Mouse (Mus musculus) MEL (cell line): ENCODE measurements around the gene B4galt1. TPM values are rescaled to one million over a fixed set of nuclear protein-coding genes. Genes with fewer than 3 reads are reported as not detected.

Experiments used
- DNase-seq: peaks from one replicate; pipeline ENCODE4 v3.0.0; 2011; ENCODE audit warnings: low read depth, low spot score
- H3K27ac ChIP-seq: 2 replicates; pipeline ENCODE4 v1.5.1; 2012; ENCODE audit warnings: low read depth, mild to moderate bottlenecking, control low read depth, low read length, moderate library complexity; ENCODE audit not compliant: control insufficient read depth
- H3K27me3 ChIP-seq, 2 experiments: fragments of 150-350 bp in 1 of 2; sonication (generic) in 1 of 2; 2 replicates each; pipeline ENCODE4 v1.6.1; 2012; ENCODE audit warnings: low read length in 2 of 2, mild to moderate bottlenecking in 2 of 2, improper control_type of control experiment in 1 of 2, moderate library complexity in 1 of 2; ENCODE audit not compliant: insufficient read depth in 2 of 2, control insufficient read depth in 1 of 2
- H3K36me3 ChIP-seq, 2 experiments: 2 replicates each; pipeline ENCODE4 v1.6.1; 2012 to 2014; ENCODE audit warnings: low read length in 2 of 2, improper control_type of control experiment in 1 of 2, inconsistent platforms in 1 of 2, mild to moderate bottlenecking in 1 of 2; ENCODE audit not compliant: insufficient read depth in 2 of 2, control insufficient read depth in 1 of 2
- H3K4me1 ChIP-seq, 2 experiments: fragments of 150-350 bp in 1 of 2; sonication (generic) in 1 of 2; 2 replicates each; pipeline ENCODE4 v1.6.1; 2012; ENCODE audit warnings: low read length in 2 of 2, improper control_type of control experiment in 1 of 2, mild to moderate bottlenecking in 1 of 2; ENCODE audit not compliant: insufficient read depth in 2 of 2, control insufficient read depth in 1 of 2
- H3K4me3 ChIP-seq, 2 experiments: fragments of 150-350 bp in 1 of 2; sonication (generic) in 1 of 2; 2 replicates each; pipeline ENCODE4 v1.5.1; 2012; ENCODE audit warnings: low read depth in 2 of 2, low read length in 2 of 2, mild to moderate bottlenecking in 2 of 2, moderate library complexity in 2 of 2, control low read depth in 1 of 2, improper control_type of control experiment in 1 of 2; ENCODE audit not compliant: control insufficient read depth in 1 of 2, insufficient read depth in 1 of 2
- H3K79me2 ChIP-seq: 2 replicates; pipeline ENCODE4 v1.6.1; 2012; ENCODE audit warnings: mild to moderate bottlenecking, low read length, moderate library complexity; ENCODE audit not compliant: control insufficient read depth, poor library complexity, insufficient read depth
- H3K9ac ChIP-seq: 2 replicates; pipeline ENCODE4 v1.6.1; 2012; ENCODE audit warnings: low read depth, mild to moderate bottlenecking, control low read depth, low read length, moderate library complexity; ENCODE audit not compliant: control insufficient read depth, poor library complexity, severe bottlenecking
- H3K9me3 ChIP-seq: fragments of 150-350 bp; sonication (generic); replicated peaks from 2 replicates; pipeline ENCODE4 v1.6.1; 2012; ENCODE audit warnings: mild to moderate bottlenecking, low read length, improper control_type of control experiment, moderate library complexity; ENCODE audit not compliant: insufficient read depth
- CHD1 ChIP-seq: IDR thresholded peaks from 2 replicates; pipeline ENCODE4 v1.6.1; 2012; ENCODE audit warnings: low read depth, mild to moderate bottlenecking, inconsistent platforms, low read length, improper control_type of control experiment
- CHD2 ChIP-seq: IDR thresholded peaks from 2 replicates; pipeline ENCODE4 v1.6.1; 2011; ENCODE audit warnings: low read length, improper control_type of control experiment
- CTCF ChIP-seq, 3 experiments: IDR thresholded peaks in 2 of 3; conservative IDR thresholded peaks in 1 of 3; 2 replicates each; pipeline ENCODE4 v1.5.1; 2011 to 2012; ENCODE audit warnings: low read length in 3 of 3, low read depth in 2 of 3, mild to moderate bottlenecking in 2 of 3, improper control_type of control experiment in 1 of 3, inconsistent platforms in 1 of 3, mixed read lengths in 1 of 3, moderate library complexity in 1 of 3; ENCODE audit not compliant: control insufficient read depth in 1 of 3, insufficient read depth in 1 of 3, poor library complexity in 1 of 3, severe bottlenecking in 1 of 3
- E2F4 ChIP-seq: IDR thresholded peaks from 2 replicates; pipeline ENCODE4 v1.6.1; 2011; ENCODE audit warnings: low read depth, low read length, improper control_type of control experiment, borderline replicate concordance
- ELF1 ChIP-seq: IDR thresholded peaks from 2 replicates; pipeline ENCODE4 v1.6.1; 2014; ENCODE audit warnings: low read depth, mild to moderate bottlenecking, inconsistent platforms, low read length, improper control_type of control experiment, moderate library complexity
- EP300 ChIP-seq, 2 experiments: IDR thresholded peaks; 2 replicates each; pipeline ENCODE4 v1.6.1; 2011; ENCODE audit warnings: improper control_type of control experiment in 2 of 2, low read length in 2 of 2, low read depth in 1 of 2, mild to moderate bottlenecking in 1 of 2
- ETS1 ChIP-seq: IDR thresholded peaks from 2 replicates; pipeline ENCODE4 v1.6.1; 2012; ENCODE audit warnings: low read depth, mild to moderate bottlenecking, inconsistent platforms, low read length, improper control_type of control experiment, moderate library complexity
- GABPA ChIP-seq: IDR thresholded peaks from 2 replicates; pipeline ENCODE4 v1.6.1; 2012; ENCODE audit warnings: low read depth, mild to moderate bottlenecking, inconsistent platforms, low read length, improper control_type of control experiment, moderate library complexity
- GATA1 ChIP-seq: IDR thresholded peaks from 2 replicates; pipeline ENCODE4 v1.6.1; 2011; ENCODE audit warnings: low read depth, low read length, improper control_type of control experiment
- JUND ChIP-seq: IDR thresholded peaks from 2 replicates; pipeline ENCODE4 v1.6.1; 2011; ENCODE audit warnings: low read depth, mild to moderate bottlenecking, improper control_type of control experiment, low read length
- MAFK ChIP-seq: IDR thresholded peaks from 2 replicates; pipeline ENCODE4 v1.6.1; 2011; ENCODE audit warnings: low read depth, mild to moderate bottlenecking, low read length, improper control_type of control experiment, borderline replicate concordance
- MAZ ChIP-seq: IDR thresholded peaks from 2 replicates; pipeline ENCODE4 v1.6.1; 2012; ENCODE audit warnings: low read depth, mild to moderate bottlenecking, inconsistent platforms, low read length, improper control_type of control experiment
- MEF2A ChIP-seq: IDR thresholded peaks from 2 replicates; pipeline ENCODE4 v1.6.1; 2014; ENCODE audit warnings: low read depth, mild to moderate bottlenecking, inconsistent platforms, low read length, improper control_type of control experiment; ENCODE audit not compliant: poor library complexity, insufficient replicate concordance, severe bottlenecking; ENCODE audit errors: extremely low read depth
- MXI1 ChIP-seq: IDR thresholded peaks from 2 replicates; pipeline ENCODE4 v1.6.1; 2011; ENCODE audit warnings: mild to moderate bottlenecking, low read depth, low read length, improper control_type of control experiment
- NELFE ChIP-seq: IDR thresholded peaks from 2 replicates; pipeline ENCODE4 v1.6.1; 2011; ENCODE audit warnings: low read depth, low read length, improper control_type of control experiment
- NRF1 ChIP-seq: IDR thresholded peaks from 2 replicates; pipeline ENCODE4 v1.6.1; 2014; ENCODE audit warnings: low read depth, mild to moderate bottlenecking, inconsistent platforms, low read length, improper control_type of control experiment, moderate library complexity; ENCODE audit not compliant: poor library complexity, insufficient read depth, severe bottlenecking
- POLR2A ChIP-seq, 2 experiments: IDR thresholded peaks; 2 replicates each; pipeline ENCODE4 v1.6.1; 2011 to 2012; ENCODE audit warnings: low read length in 2 of 2, mild to moderate bottlenecking in 2 of 2, control low read depth in 1 of 2, improper control_type of control experiment in 1 of 2, low read depth in 1 of 2, moderate library complexity in 1 of 2; ENCODE audit not compliant: control insufficient read depth in 1 of 2, insufficient read depth in 1 of 2, poor library complexity in 1 of 2
- POLR2AphosphoS5 ChIP-seq: IDR thresholded peaks from 2 replicates; pipeline ENCODE4 v1.6.1; 2012; ENCODE audit warnings: low read depth, borderline replicate concordance, mild to moderate bottlenecking, inconsistent platforms, low read length, moderate library complexity, mixed read lengths
- RAD21 ChIP-seq: IDR thresholded peaks from 2 replicates; pipeline ENCODE4 v1.6.1; 2011; ENCODE audit warnings: mild to moderate bottlenecking, low read depth, low read length, improper control_type of control experiment
- SMC3 ChIP-seq: IDR thresholded peaks from 2 replicates; pipeline ENCODE4 v1.6.1; 2011; ENCODE audit warnings: low read depth, low read length, improper control_type of control experiment
- TAL1 ChIP-seq: IDR thresholded peaks from 2 replicates; pipeline ENCODE4 v1.6.1; 2012; ENCODE audit warnings: mild to moderate bottlenecking, inconsistent platforms, low read length, moderate library complexity, mixed read lengths
- TBP ChIP-seq: IDR thresholded peaks from 2 replicates; pipeline ENCODE4 v1.8.0; 2011; ENCODE audit warnings: low read depth, low read length, improper control_type of control experiment
- TCF12 ChIP-seq: IDR thresholded peaks from 2 replicates; pipeline ENCODE4 v1.6.1; 2014; ENCODE audit warnings: low read depth, mild to moderate bottlenecking, inconsistent platforms, low read length, improper control_type of control experiment, moderate library complexity
- UBTF ChIP-seq: IDR thresholded peaks from 2 replicates; pipeline ENCODE4 v1.6.1; 2012; ENCODE audit warnings: low read depth, mild to moderate bottlenecking, inconsistent platforms, low read length, improper control_type of control experiment, moderate library complexity, borderline replicate concordance; ENCODE audit not compliant: insufficient read depth
- USF1 ChIP-seq: IDR thresholded peaks from 2 replicates; pipeline ENCODE4 v1.6.1; 2014; ENCODE audit warnings: low read depth, mild to moderate bottlenecking, inconsistent platforms, low read length, improper control_type of control experiment, moderate library complexity
- USF2 ChIP-seq, 2 experiments: IDR thresholded peaks; 2 replicates each; pipeline ENCODE4 v1.6.1; 2011 to 2012; ENCODE audit warnings: improper control_type of control experiment in 2 of 2, low read length in 2 of 2, borderline replicate concordance in 1 of 2, inconsistent platforms in 1 of 2, low read depth in 1 of 2, mild to moderate bottlenecking in 1 of 2; ENCODE audit not compliant: insufficient read depth in 1 of 2
- ZKSCAN1 ChIP-seq: IDR thresholded peaks from 2 replicates; pipeline ENCODE4 v1.6.1; 2012; ENCODE audit warnings: low read depth, mild to moderate bottlenecking, inconsistent platforms, low read length, improper control_type of control experiment, moderate library complexity
- ZNF384 ChIP-seq: IDR thresholded peaks from 2 replicates; pipeline ENCODE4 v1.6.1; 2012; ENCODE audit warnings: low read depth, mild to moderate bottlenecking, inconsistent platforms, low read length, improper control_type of control experiment
- polyA plus RNA-seq, 2 experiments: library from polyadenylated mRNA; stranded (reverse) in 1 of 2; unstranded in 1 of 2; fragments of >175 nt in 1 of 2; fragments of >200 nt in 1 of 2; gene quantifications; 2 replicates each; pipeline versions ENCODE4 v1.2.1 to v1.2.4; 2012; ENCODE audit warnings: low replicate concordance in 2 of 2, low read depth in 1 of 2; ENCODE audit not compliant: insufficient read length in 2 of 2, insufficient read depth in 1 of 2, missing spikeins in 1 of 2
- total RNA-seq: library from RNA; depleted of rRNA; stranded (reverse); fragments of 300-350 nt; gene quantifications from 2 replicates; pipeline ENCODE4 v1.2.3, GENCODE M21; 2012

B4galt1 gene
- total and polyA plus RNA-seq, 3 experiments, result 10.8 to 22.5 TPM; not detected in 1

- H3K9me3 ChIP-seq, result no peaks in the 10 kb centered on the region
- H3K36me3 ChIP-seq, result peaks cover 0 to 21% of the 10 kb centered on the region in 2 experiments; a peak in 2 of 4 replicates
- no peak overlapping the region for H3K4me3 ChIP-seq
- no peak overlapping the region for H3K9ac ChIP-seq
- no peaks in the 10 kb centered on the region for H3K27me3 ChIP-seq
- no peak overlapping the region for H3K27ac ChIP-seq
- H3K4me1 ChIP-seq, result peaks cover 12 to 14% of the 10 kb centered on the region in 2 experiments
- TF ChIP-seq MXI1 (no peak), SMC3 (no peak), MAZ (no peak), ZNF384 (no peak), NELFE (no peak), NRF1 (no peak), UBTF (no peak), ZKSCAN1 (no peak)
- H3K79me2 ChIP-seq, result no peaks in the 10 kb centered on the region
- peak; percentile 31 for DNase-seq
Measured at GRCm38 (mm10) chr4:40839251-40839650, 14.6 kb downstream of the B4galt1 start.

GRCm38 (mm10) chr4:40837451-40838285 is 16.1 kb downstream of the B4galt1 start:
- Histone ChIP-seq H3K4me1 (peaks cover 12 to 14% of the 10 kb centered on the region in 2 experiments), H3K27me3 (no peaks in the 10 kb centered on the region), H3K9ac (no peak overlapping the region), H3K79me2 (no peaks in the 10 kb centered on the region), H3K36me3 (peaks cover 0 to 21% of the 10 kb centered on the region in 2 experiments; a peak in 2 of 4 replicates), H3K27ac (0 out of 2 replicates have a peak overlapping the region, but pooled peaks have one; percentile 7), H3K9me3 (no peaks in the 10 kb centered on the region), H3K4me3 (no peak overlapping the region)
- DNase-seq, result peak; percentile 69
- TF ChIP-seq E2F4 (no peak), TAL1 (peak; percentile 43), GATA1 (0 out of 2 replicates have a peak, but pooled peaks have one; percentile 13), POLR2A (IDR thresholded peaks at IDR 0.05; ENCODE audit: control insufficient read depth in 1 of 2, insufficient read depth in 1 of 2, low read depth in 1 of 2, low read length in 2 of 2, poor library complexity in 1 of 2) (no peak), ELF1 (no peak), TCF12 (peak; percentile 17; the same call in 1 of the 2 replicates), CHD1 (no peak), MEF2A (no peak), CTCF (IDR thresholded peaks at IDR 0.05 in 2 of 3, conservative IDR thresholded peaks at IDR 0.05 in 1 of 3; ENCODE audit: control insufficient read depth in 1 of 3, insufficient read depth in 1 of 3, low read depth in 2 of 3, low read length in 3 of 3, poor library complexity in 1 of 3, severe bottlenecking in 1 of 3) (no peak), TBP (0 out of 2 replicates have a peak, but pooled peaks have one; percentile 16), NRF1 (no peak), POLR2AphosphoS5 (no peak), CHD2 (no peak), SMC3 (no peak), USF2 (IDR thresholded peaks at IDR 0.05; ENCODE audit: borderline replicate concordance in 1 of 2, insufficient read depth in 1 of 2, low read depth in 1 of 2, low read length in 2 of 2) (no peak), ZNF384 (no peak), USF1 (no peak), ETS1 (0 out of 2 replicates have a peak, but pooled peaks have one; percentile 19), RAD21 (no peak), UBTF (no peak), GABPA (no peak), NELFE (no peak), MAFK (no peak), EP300 (IDR thresholded peaks at IDR 0.05; ENCODE audit: low read depth in 1 of 2, low read length in 2 of 2) (peak; percentile 49 to 55), JUND (no peak)
